Mouse (Mus musculus): ENCODE results near the gene Krtap21-1. TPM values are rescaled to one million over a fixed set of nuclear protein-coding genes. Genes with fewer than 3 reads are reported as not detected.

Krtap21-1 gene
- polyA plus RNA-seq (2017; shearing (Covaris generic)): not detected

DNA sequence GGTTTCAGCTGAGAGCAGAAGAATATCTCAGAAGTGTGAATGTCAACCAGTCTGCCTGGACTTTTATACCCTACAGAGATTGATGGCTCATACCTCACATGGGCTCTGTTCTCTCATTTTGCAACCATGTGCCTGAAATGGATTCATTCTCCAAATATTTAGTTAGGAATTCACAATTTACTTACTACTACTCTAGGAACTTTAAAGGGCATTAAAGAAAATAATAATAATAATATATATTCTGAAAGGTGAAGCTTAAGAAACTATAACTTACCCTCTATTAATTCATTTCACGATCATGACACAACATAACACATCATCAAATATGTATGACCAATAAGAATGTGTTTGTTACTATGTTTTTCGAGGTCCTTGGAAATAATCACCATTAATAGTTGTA, at the start of gene Krtap21-1:
Krtap21-1 (minus strand) TSS at position 101 of the 400 bp plus-strand sequence.

DNA sequence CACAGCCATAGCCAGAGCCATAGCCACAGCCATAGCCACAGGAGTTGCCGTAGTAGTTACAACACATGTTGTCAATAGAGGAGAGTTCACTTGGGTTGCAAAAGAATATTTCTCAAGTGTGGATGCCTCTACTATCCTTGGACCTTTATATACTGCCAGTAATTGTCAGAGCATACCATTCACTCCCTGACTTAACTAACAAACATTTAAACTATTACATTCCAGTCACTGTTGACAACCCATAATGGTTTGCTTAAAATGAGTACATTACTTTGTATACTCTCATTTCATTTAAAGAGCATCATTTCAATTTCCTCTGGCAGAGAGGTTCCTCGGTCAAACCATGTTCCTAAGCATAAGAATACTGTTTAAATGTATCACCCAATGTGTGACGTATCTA, 16.3 kb upstream of the Krtap21-1 start, which contains the start of gene Krtap6-2:
Krtap6-2 (minus strand) TSS at position 101 of the 400 bp plus-strand sequence.

Other genes with a start within 250 kb of the Krtap21-1 start
- not detected for gene Gm9789, start 245.9 kb downstream of the Krtap21-1 start, polyA plus RNA-seq (2017; shearing (Covaris generic))
- gene Gm7735, start 234.4 kb downstream of the Krtap21-1 start, polyA plus RNA-seq (2017; shearing (Covaris generic)): not detected
- not detected for gene 1110057P08Rik, start 229.1 kb downstream of the Krtap21-1 start, polyA plus RNA-seq (2017; shearing (Covaris generic))
- gene Krtap20-2, start 198.0 kb downstream of the Krtap21-1 start, polyA plus RNA-seq (2017; shearing (Covaris generic)): not detected
- gene Krtap6-2, start 16.2 kb upstream of the Krtap21-1 start, polyA plus RNA-seq (2017; shearing (Covaris generic)): not detected
- gene Krtap8-1, start 84.1 kb upstream of the Krtap21-1 start, polyA plus RNA-seq (2017; shearing (Covaris generic)): not detected
- gene Krtap7-1, start 104.5 kb upstream of the Krtap21-1 start, polyA plus RNA-seq (2017; shearing (Covaris generic)): not detected
- not detected for gene Krtap11-1, start 167.3 kb upstream of the Krtap21-1 start, polyA plus RNA-seq (2017; shearing (Covaris generic))